ENCODE assay signal across 20 mouse cellular contexts in genomic region chr4:35356904-35357563, GRCm38 (mm10).
A peak's percentile ranks its signal among the peaks of the same experiment; 100 is the strongest.
DNase-seq lines count a peak whose midpoint lies in the region; ATAC-seq lines count a peak whose summit lies in the region.
"Had no signal": no experiment of that assay in that cellular context is flagged by ENCODE, and none has a peak within 500 bp of the region (broad histone marks: within the 10 kb centered on the region; RNA-seq: fewer than 3 reads in every experiment).

No protein-coding gene starts in this region.

- no peaks in the 10 kb centered on the region for H3K27me3 ChIP-seq in forebrain, embryonic 15.5 days
- H3K27me3 ChIP-seq in forebrain, embryonic 10.5 days (ENCODE audit: poor library complexity, severe bottlenecking): no peaks in the 10 kb centered on the region
- no peaks in the 10 kb centered on the region for H3K27me3 ChIP-seq in midbrain, embryonic 14.5 days (ENCODE audit: control insufficient read depth, insufficient read depth, low read length)
- H3K27me3 ChIP-seq in midbrain, embryonic 15.5 days (replicated peaks): no peaks in the 10 kb centered on the region
- H3K27me3 ChIP-seq: limb, embryonic 12.5 days; liver, embryonic 13.5 days; lung, embryonic 15.5 days; stomach, embryonic 15.5 days had no signal

- ATAC-seq in forebrain, embryonic 15.5 days (replicated peaks): peak; percentile 92
- ATAC-seq in midbrain, embryonic 14.5 days (ENCODE audit: low FRiP score, low TSS enrichment): no peak
- ATAC-seq in midbrain, embryonic 15.5 days (replicated peaks): no peak
- ATAC-seq in megakaryocyte-erythroid progenitor cell, adult 5-6 weeks (replicated peaks; ENCODE audit: low FRiP score, low TSS enrichment, poor library complexity, severe bottlenecking): no peak
- ATAC-seq: activated CD4-positive, CD25-positive, alpha-beta regulatory T cell, adult 4 months; intestine, postnatal 0 days; Patski had no signal

- no peaks in the 10 kb centered on the region for H3K36me3 ChIP-seq in forebrain, embryonic 15.5 days
- H3K36me3 ChIP-seq in forebrain, embryonic 10.5 days (replicated peaks): no peaks in the 10 kb centered on the region
- H3K36me3 ChIP-seq in midbrain, embryonic 14.5 days (ENCODE audit: control insufficient read depth, insufficient read depth, low read length): no peaks in the 10 kb centered on the region
- no peaks in the 10 kb centered on the region for H3K36me3 ChIP-seq in midbrain, embryonic 15.5 days (replicated peaks)
- H3K36me3 ChIP-seq: limb, embryonic 12.5 days; liver, embryonic 13.5 days; lung, embryonic 15.5 days; stomach, embryonic 15.5 days had no signal

- H3K9me3 ChIP-seq in forebrain, embryonic 15.5 days: no peaks in the 10 kb centered on the region
- H3K9me3 ChIP-seq in forebrain, embryonic 10.5 days: no peaks in the 10 kb centered on the region
- no peaks in the 10 kb centered on the region for H3K9me3 ChIP-seq in midbrain, embryonic 14.5 days (ENCODE audit: control insufficient read depth, low read length)
- H3K9me3 ChIP-seq in midbrain, embryonic 15.5 days: no peaks in the 10 kb centered on the region
- H3K9me3 ChIP-seq: limb, embryonic 12.5 days; liver, embryonic 13.5 days; lung, embryonic 15.5 days; stomach, embryonic 15.5 days had no signal

- 56% methylated on average over 12 of the region's 12 CpGs for WGBS in forebrain, embryonic 15.5 days
- WGBS in forebrain, embryonic 10.5 days: 89% methylated on average over 12 of the region's 12 CpGs
- 71% methylated on average over 12 of the region's 12 CpGs for WGBS in midbrain, embryonic 14.5 days
- 69% methylated on average over 12 of the region's 12 CpGs for WGBS in midbrain, embryonic 15.5 days

- peak overlapping the region; percentile 17; the same call in 1 of the 2 replicates for H3K27ac ChIP-seq in forebrain, embryonic 15.5 days (replicated peaks)
- H3K27ac ChIP-seq in forebrain, embryonic 10.5 days: no peak overlapping the region
- H3K27ac ChIP-seq in midbrain, embryonic 14.5 days (replicated peaks; ENCODE audit: low read depth, low read length): no peak overlapping the region
- H3K27ac ChIP-seq in midbrain, embryonic 15.5 days: no peak overlapping the region
- H3K27ac ChIP-seq: limb, embryonic 12.5 days; liver, embryonic 13.5 days; lung, embryonic 15.5 days; stomach, embryonic 15.5 days had no signal

- H3K9ac ChIP-seq in forebrain, embryonic 15.5 days (replicated peaks): no peak overlapping the region
- H3K9ac ChIP-seq in midbrain, embryonic 14.5 days (replicated peaks; ENCODE audit: low read length): no peak overlapping the region
- H3K9ac ChIP-seq in midbrain, embryonic 15.5 days: no peak overlapping the region
- H3K9ac ChIP-seq: limb, embryonic 12.5 days; liver, embryonic 13.5 days; lung, embryonic 15.5 days; stomach, embryonic 15.5 days had no signal

- H3K4me1 ChIP-seq in forebrain, embryonic 15.5 days: peaks cover 9% of the 10 kb centered on the region
- no peaks in the 10 kb centered on the region for H3K4me1 ChIP-seq in forebrain, embryonic 10.5 days
- no peaks in the 10 kb centered on the region for H3K4me1 ChIP-seq in midbrain, embryonic 14.5 days (ENCODE audit: control insufficient read depth, insufficient read depth, low read length)
- no peaks in the 10 kb centered on the region for H3K4me1 ChIP-seq in midbrain, embryonic 15.5 days
- H3K4me1 ChIP-seq: liver, embryonic 13.5 days; lung, embryonic 15.5 days; stomach, embryonic 15.5 days had no signal

- no peak overlapping the region for H3K4me3 ChIP-seq in forebrain, embryonic 15.5 days
- no peak overlapping the region for H3K4me3 ChIP-seq in forebrain, embryonic 10.5 days
- H3K4me3 ChIP-seq in midbrain, embryonic 14.5 days (replicated peaks; ENCODE audit: low read depth, low read length): no peak overlapping the region
- no peak overlapping the region for H3K4me3 ChIP-seq in midbrain, embryonic 15.5 days
- H3K4me3 ChIP-seq: limb, embryonic 12.5 days; liver, embryonic 13.5 days; lung, embryonic 15.5 days; stomach, embryonic 15.5 days had no signal

- DNase-seq in forebrain, embryonic 10.5 days (ENCODE audit: extremely low spot score, low spot score): no peak
- peak; percentile 5 for DNase-seq in kidney, adult 18-20 months
- DNase-seq in kidney, postnatal 4 days: no peak
- DNase-seq in midbrain, embryonic 14.5 days: peak; percentile 7
- DNase-seq: adrenal gland, postnatal 25 days; cerebellum, adult 8-10 months; gastrocnemius, postnatal 10 days; heart, postnatal 4 days; liver, embryonic 13.5 days; right cerebral cortex, postnatal 14 days; thymus, adult 2 months had no signal

- H3K4me2 ChIP-seq in forebrain, embryonic 15.5 days (replicated peaks): no peak overlapping the region
- no peak overlapping the region for H3K4me2 ChIP-seq in midbrain, embryonic 14.5 days (ENCODE audit: low read length)
- H3K4me2 ChIP-seq in midbrain, embryonic 15.5 days: no peak overlapping the region
- H3K4me2 ChIP-seq: limb, embryonic 12.5 days; liver, embryonic 13.5 days; lung, embryonic 15.5 days; stomach, embryonic 15.5 days had no signal

Comparison
In these comparisons a context has a peak if more than half of its experiments do, and no peak if none do; other contexts are left out.
1. DNase-seq: peak in kidney, adult 18-20 months (single experiment) and midbrain, embryonic 14.5 days (single experiment); none in forebrain, embryonic 10.5 days (single experiment) and kidney, postnatal 4 days (0 of 2).